Mouse (Mus musculus) thymus, adult 2 months (tissue): ENCODE data around the gene Cracr2a. TPM values are rescaled to one million over a fixed set of nuclear protein-coding genes. Genes with fewer than 3 reads are reported as not detected.

Source experiments
- DNase-seq: peaks from one replicate; pipeline ENCODE4 v3.0.0; 2021
- H3K27ac ChIP-seq: fragments of 200-500 bp; 2 replicates; pipeline ENCODE4 v1.5.1; 2012; ENCODE audit warnings: low read length, control low read depth; ENCODE audit not compliant: control insufficient read depth, insufficient read depth
- H3K27me3 ChIP-seq: fragments of 200-500 bp; 2 replicates; pipeline ENCODE4 v1.6.1; 2012; ENCODE audit warnings: mild to moderate bottlenecking, low read length, moderate library complexity, mixed read lengths; ENCODE audit not compliant: control insufficient read depth, insufficient read depth
- H3K36me3 ChIP-seq: fragments of 200-500 bp; 2 replicates; pipeline ENCODE4 v1.6.1; 2012; ENCODE audit warnings: mild to moderate bottlenecking, low read length, moderate library complexity; ENCODE audit not compliant: control insufficient read depth, insufficient read depth
- H3K4me1 ChIP-seq: fragments of 200-500 bp; replicated peaks from 2 replicates; pipeline ENCODE4 v1.6.1; 2012; ENCODE audit warnings: low read length; ENCODE audit not compliant: control insufficient read depth, insufficient read depth
- H3K4me3 ChIP-seq: fragments of 200-500 bp; 2 replicates; pipeline ENCODE4 v1.5.1; 2012; ENCODE audit warnings: mild to moderate bottlenecking, low read length, control low read depth, moderate library complexity; ENCODE audit not compliant: control insufficient read depth, insufficient read depth
- CTCF ChIP-seq: fragments of 200-500 bp; IDR thresholded peaks from 2 replicates; pipeline ENCODE4 v1.5.1; 2012; ENCODE audit warnings: mild to moderate bottlenecking, control low read depth, low read length, moderate library complexity, borderline replicate concordance; ENCODE audit not compliant: control insufficient read depth, poor library complexity, insufficient read depth; ENCODE audit errors: extremely low read depth
- POLR2A ChIP-seq: fragments of 200-500 bp; IDR thresholded peaks from 2 replicates; pipeline ENCODE4 v1.6.1; 2012; ENCODE audit warnings: mild to moderate bottlenecking, low read length, control low read depth, moderate library complexity; ENCODE audit not compliant: control insufficient read depth, poor library complexity, insufficient read depth; ENCODE audit errors: extremely low read depth
- WGBS: fragments of 180-500 bp; shearing (Covaris S2); methylation state at CpG from one replicate; pipeline ENCODE4 v1.1.7; 2018; 5-methylcytosine and 5-hydroxymethylcytosine counted together
- polyA plus RNA-seq: library from polyadenylated mRNA; depleted of rRNA; stranded (reverse); fragments of >200 nt; gene quantifications from 2 replicates; pipeline ENCODE4 v1.2.3, GENCODE M21; 2012

Gene Cracr2a
- polyA plus RNA-seq, 1 experiment, result 6.2 TPM

DNA sequence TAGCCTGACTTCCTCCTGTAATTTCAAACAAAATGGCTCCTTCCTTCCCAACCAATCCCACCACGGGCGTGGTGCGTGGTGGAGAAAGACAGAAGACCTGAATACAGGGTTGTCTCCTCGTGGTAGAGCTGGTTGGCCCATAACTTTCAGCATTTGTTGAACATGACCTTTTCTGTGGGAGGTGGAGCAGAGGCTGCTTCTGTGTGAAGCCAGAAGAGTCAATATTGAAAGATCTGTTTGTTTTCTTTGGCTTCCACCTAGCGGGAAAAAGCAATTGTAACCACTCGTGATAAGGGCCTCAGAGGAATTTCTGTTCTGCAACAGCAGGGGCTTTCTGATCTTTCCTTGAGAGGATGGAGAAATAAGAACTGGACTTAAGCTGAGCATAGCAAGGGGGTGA lies 5.6 kb upstream of the Cracr2a start:
- no peaks in the 10 kb centered on the region for H3K4me1 ChIP-seq
- H3K4me3 ChIP-seq, result no peak overlapping the region
- DNase-seq, result no peak
- 81% methylated on average over 6 of the region's 6 CpGs for WGBS
- no peaks in the 10 kb centered on the region for H3K36me3 ChIP-seq
- H3K27me3 ChIP-seq, result no peaks in the 10 kb centered on the region
- no peak overlapping the region for H3K27ac ChIP-seq
- no peak for TF ChIP-seq CTCF
- TF ChIP-seq POLR2A, result no peak

DNA sequence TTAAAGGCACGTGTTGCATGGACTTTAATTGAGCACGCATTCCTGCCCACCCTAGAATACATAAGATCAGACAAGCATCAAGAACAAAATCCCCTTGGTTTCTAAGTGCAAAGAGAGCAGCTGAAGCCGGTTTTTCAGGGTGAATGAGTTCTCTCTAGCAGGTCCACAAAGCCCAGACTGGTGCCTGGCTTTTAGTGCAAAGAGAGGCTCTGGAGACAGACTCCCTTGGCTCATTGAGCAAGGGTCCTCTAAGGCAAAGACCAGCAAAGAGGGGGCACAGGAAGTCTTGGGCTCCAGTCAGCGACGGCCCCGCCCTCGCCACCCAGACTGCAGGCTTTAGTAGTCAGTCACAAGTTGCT lies 287 bp upstream of the Cracr2a start:
- 23% methylated on average over 7 of the region's 7 CpGs for WGBS
- Histone ChIP-seq H3K4me1 (peaks cover 17% of the 10 kb centered on the region), H3K27ac (no peak overlapping the region), H3K4me3 (peak overlapping the region; percentile 75), H3K27me3 (no peaks in the 10 kb centered on the region), H3K36me3 (no peaks in the 10 kb centered on the region)
- no peak for DNase-seq
- no peak for TF ChIP-seq CTCF
- TF ChIP-seq POLR2A, result no peak

DNA sequence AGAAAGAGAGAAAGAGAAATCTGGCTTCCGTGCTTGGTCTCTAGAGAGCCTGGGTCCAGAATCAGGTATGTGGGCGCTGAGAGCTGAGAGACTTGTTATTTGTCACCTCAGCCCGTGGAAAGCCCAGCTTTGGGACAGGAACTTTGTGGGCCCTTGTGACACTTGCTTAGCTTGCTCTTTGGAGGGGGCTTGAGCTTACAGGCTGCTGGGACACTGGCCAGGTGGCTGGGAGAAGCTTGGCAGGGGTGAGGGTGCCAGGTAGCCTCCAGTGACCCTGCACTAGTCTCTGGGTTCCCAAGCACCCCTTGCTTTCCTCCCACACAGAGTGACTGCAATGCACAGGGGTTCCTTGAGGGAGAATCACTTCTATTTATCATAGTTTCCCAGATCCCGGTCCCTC lies 2.4 kb downstream of the Cracr2a start:
- Histone ChIP-seq H3K27me3 (no peaks in the 10 kb centered on the region), H3K36me3 (no peaks in the 10 kb centered on the region), H3K4me3 (no peak overlapping the region), H3K4me1 (peaks cover 29% of the 10 kb centered on the region), H3K27ac (no peak overlapping the region)
- WGBS, result 69% methylated on average over 4 of the region's 4 CpGs
- no peak for DNase-seq
- TF ChIP-seq POLR2A (no peak), CTCF (no peak)

DNA sequence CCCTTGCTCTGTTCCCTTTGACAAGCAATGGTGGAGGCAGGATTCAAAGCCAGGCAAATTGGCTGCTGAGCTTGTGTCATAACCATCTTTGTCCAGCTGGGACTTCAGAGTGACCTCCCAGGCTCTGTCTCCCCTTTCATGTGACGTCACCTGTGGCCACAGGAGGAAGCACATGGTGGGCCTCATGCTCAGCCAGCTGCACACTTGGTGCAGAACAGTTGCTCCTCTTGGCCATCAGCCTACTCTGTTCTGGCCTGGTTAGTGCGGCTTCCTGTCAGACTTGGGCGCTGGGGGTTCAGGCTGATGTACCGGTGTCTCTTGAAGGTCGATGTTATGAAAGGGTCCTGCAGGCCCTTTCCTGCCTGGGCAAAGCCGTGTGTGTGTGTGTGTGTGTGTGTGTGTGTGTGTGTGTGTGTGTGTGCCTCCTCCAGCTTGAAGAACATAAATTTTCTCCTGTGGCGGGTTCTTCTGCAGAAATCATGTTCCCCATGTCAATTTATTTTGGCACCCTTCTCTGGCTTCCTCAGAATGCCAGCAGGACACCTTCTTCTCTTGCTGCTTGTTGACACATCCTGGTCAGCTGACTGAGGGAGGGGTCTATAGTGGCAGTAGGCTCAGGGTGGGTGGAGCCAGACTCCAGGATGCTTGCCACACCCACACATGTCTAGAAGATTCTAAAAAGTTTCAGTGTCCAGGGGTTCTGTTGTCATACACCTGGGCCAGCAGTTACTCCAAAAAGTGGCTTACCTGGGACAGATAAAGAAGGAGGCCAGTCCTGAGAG lies 5.0 kb downstream of the Cracr2a start:
- no peak overlapping the region for H3K27ac ChIP-seq
- no peaks in the 10 kb centered on the region for H3K27me3 ChIP-seq
- H3K36me3 ChIP-seq, result no peaks in the 10 kb centered on the region
- DNase-seq, result peak; percentile 29
- TF ChIP-seq CTCF, result no peak
- TF ChIP-seq POLR2A, result no peak
- no peak overlapping the region for H3K4me3 ChIP-seq
- 9% methylated on average over 7 of the region's 7 CpGs for WGBS
- peaks cover 35% of the 10 kb centered on the region for H3K4me1 ChIP-seq

DNA sequence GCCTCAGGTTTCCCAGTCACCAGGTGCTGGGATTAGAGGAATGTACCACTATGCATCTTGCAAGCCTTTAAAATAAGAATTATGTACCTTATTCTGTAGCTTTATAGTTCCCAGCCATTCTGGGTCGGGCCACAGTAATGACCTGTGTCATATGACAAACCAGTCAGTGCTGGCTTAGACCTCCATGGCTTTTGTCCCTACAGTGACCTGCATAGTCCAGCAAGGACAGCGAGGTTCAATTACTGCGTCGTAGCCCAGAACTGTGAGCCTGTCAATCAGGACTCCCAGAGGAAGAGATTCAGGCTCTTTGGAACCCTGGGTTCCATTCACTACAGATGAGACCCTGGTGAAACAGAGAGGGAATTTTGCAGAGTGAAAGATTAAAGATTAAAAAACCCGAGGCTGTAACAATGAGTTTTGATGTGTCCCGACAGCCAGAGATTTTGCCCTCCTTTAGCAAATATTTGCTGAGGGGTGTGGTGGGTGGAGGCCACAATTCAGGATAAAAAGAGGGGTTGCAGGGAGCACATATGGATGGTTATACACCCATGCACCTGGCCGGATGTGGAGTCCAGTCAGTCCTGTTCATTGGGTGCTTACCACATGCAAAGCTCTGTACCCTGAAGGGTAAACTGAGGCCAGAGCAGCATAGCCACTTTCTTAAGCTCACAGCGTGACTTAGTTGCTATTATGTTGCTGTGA lies 10.9 kb downstream of the Cracr2a start:
- no peak for DNase-seq
- H3K4me1 ChIP-seq, result peaks cover 27% of the 10 kb centered on the region
- H3K36me3 ChIP-seq, result no peaks in the 10 kb centered on the region
- 94% methylated on average over 8 of the region's 8 CpGs for WGBS
- no peak overlapping the region for H3K27ac ChIP-seq
- H3K27me3 ChIP-seq, result no peaks in the 10 kb centered on the region
- TF ChIP-seq POLR2A (no peak), CTCF (no peak)
- no peak overlapping the region for H3K4me3 ChIP-seq

DNA sequence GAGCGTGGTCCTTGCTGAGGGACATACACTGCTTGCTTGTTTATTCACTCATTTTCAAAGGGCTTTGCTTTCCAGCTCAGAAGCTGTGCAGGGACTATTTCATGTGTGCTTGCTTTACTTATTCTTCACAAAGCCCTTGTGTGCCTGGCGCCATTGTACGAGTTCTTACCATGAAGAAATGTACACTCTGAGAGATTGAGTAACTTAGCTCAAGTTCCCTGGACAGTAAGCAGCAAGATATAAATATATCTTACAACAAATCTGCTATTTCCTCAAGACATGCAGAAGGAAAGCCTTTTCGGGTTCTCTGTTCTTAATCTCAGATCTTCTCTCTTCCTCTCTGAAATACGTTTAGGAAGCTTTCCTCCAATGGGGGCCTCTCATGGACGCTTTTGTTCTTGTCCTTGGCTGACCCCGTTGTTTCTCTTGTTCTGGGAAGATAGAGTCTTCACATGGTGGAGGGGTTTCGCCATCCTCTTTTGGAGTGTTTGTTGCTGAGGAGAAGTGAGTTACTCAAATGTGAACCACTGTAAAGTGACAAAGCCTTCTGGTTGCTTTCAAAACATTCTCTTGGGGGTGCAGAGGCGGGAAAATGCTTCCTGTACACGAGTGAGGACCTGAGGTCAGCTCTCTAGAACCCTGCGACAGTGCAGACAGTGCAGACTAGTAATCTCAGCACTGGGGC lies 12.8 kb downstream of the Cracr2a start:
- Histone ChIP-seq H3K27me3 (no peaks in the 10 kb centered on the region), H3K27ac (no peak overlapping the region), H3K4me1 (peaks cover 25% of the 10 kb centered on the region), H3K36me3 (no peaks in the 10 kb centered on the region), H3K4me3 (no peak overlapping the region)
- 34% methylated on average over 11 of the region's 11 CpGs for WGBS
- TF ChIP-seq CTCF, result no peak
- TF ChIP-seq POLR2A, result no peak
- no peak for DNase-seq

DNA sequence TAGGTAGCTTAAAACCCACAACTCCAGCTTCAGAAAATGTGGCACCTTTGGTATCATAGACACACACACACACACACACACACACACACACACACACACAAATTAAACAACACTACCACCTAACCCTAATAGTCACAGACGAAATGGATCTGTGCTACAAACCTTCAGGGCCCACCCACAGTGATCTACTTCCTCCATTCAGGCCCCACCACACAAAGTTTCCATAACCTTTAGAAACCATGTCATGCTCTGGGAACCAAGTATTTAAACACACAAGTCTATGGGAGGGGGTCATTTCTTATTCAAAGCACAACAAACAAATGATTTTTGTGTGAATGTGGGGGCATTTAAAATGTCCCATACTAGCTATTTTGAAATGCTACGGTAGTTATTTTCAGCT lies 14.1 kb downstream of the Cracr2a start:
- no peak for DNase-seq
- no peaks in the 10 kb centered on the region for H3K36me3 ChIP-seq
- no peaks in the 10 kb centered on the region for H3K27me3 ChIP-seq
- no peak overlapping the region for H3K4me3 ChIP-seq
- H3K4me1 ChIP-seq, result peaks cover 24% of the 10 kb centered on the region
- WGBS, result 84% methylated on average over 2 of the region's 2 CpGs
- no peak for TF ChIP-seq POLR2A
- TF ChIP-seq CTCF, result no peak
- H3K27ac ChIP-seq, result no peak overlapping the region
